Mouse (Mus musculus) small intestine, adult 2 months (tissue): ENCODE results near the gene Rin3. TPM values are rescaled to one million over a fixed set of nuclear protein-coding genes. Genes with fewer than 3 reads are reported as not detected.

ENCODE experiments used
- H3K27ac ChIP-seq: fragments of 200-500 bp; 2 replicates; pipeline ENCODE4 v1.5.1; 2012; ENCODE audit warnings: low read depth, low read length, control low read depth, inconsistent platforms; ENCODE audit not compliant: insufficient read depth
- H3K27me3 ChIP-seq: fragments of 200-500 bp; 2 replicates; pipeline ENCODE4 v1.6.1; 2012; ENCODE audit warnings: mild to moderate bottlenecking, moderate library complexity, low read length, inconsistent platforms; ENCODE audit not compliant: control insufficient read depth, insufficient read depth
- H3K36me3 ChIP-seq: fragments of 200-500 bp; 2 replicates; pipeline ENCODE4 v1.6.1; 2012; ENCODE audit warnings: mild to moderate bottlenecking, low read length, control low read depth, inconsistent platforms; ENCODE audit not compliant: control insufficient read depth, insufficient read depth
- H3K4me1 ChIP-seq: fragments of 200-500 bp; 2 replicates; pipeline ENCODE4 v1.6.1; 2012; ENCODE audit warnings: low read length, inconsistent platforms, mixed read lengths; ENCODE audit not compliant: control insufficient read depth, insufficient read depth, insufficient read length
- H3K4me3 ChIP-seq: fragments of 200-500 bp; 2 replicates; pipeline ENCODE4 v1.5.1; 2012; ENCODE audit warnings: low read depth, mild to moderate bottlenecking, control low read depth, inconsistent platforms, low read length, moderate library complexity
- CTCF ChIP-seq: fragments of 200-500 bp; IDR thresholded peaks from 2 replicates; pipeline ENCODE4 v1.5.1; 2012; ENCODE audit warnings: low read depth, mild to moderate bottlenecking, control low read depth, inconsistent platforms, low read length, moderate library complexity, mixed read lengths; ENCODE audit not compliant: insufficient replicate concordance, insufficient read length; ENCODE audit errors: extremely low read depth
- POLR2A ChIP-seq: fragments of 200-500 bp; IDR thresholded peaks from 2 replicates; pipeline ENCODE4 v1.6.1; 2012; ENCODE audit warnings: low read depth, mild to moderate bottlenecking, control low read depth, inconsistent platforms, low read length, moderate library complexity
- WGBS: fragments of 180-500 bp; shearing (Covaris S2); methylation state at CpG from one replicate; pipeline ENCODE4 v1.1.7; 2018; 5-methylcytosine and 5-hydroxymethylcytosine counted together
- polyA plus RNA-seq: library from polyadenylated mRNA; depleted of rRNA; stranded (reverse); fragments of >200 nt; gene quantifications from 2 replicates; pipeline ENCODE4 v1.2.3, GENCODE M21; 2012

The Rin3 gene
- polyA plus RNA-seq, 1 experiment, result 10.7 TPM

DNA sequence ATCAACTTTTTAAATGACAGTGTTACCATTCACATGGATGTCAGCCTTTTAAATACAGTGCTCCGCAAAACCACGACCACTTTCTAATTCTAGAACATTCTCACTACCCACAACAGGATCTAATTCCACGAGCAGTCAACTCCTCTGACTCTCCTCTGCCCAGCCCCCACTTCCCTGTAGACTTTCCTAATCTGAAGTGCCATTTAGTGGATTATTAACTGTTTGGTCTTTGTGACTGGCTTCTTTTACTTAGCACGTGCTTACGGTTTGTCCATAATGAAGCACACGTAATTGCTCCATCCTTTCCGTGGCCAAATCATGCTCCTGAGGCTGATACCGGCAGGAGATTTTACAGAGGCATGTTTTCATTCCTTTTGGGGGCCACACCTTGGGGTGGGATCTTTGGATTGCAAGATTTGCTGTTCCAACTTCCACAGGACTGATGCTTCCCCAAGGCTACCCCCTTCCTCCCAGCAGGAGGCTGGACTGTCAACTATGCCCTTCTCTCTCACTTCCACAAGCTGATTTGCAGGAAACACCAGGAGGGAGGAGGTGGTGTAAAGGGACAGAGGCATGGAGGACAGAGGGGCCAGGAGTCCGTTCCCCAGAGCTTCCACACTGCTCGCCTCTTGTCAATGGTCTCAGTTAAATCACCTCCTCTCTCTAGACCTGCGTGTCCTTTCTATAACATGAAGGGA lies 139.9 kb downstream of the Rin3 start:
- H3K27ac ChIP-seq, result no peak overlapping the region
- peaks cover 4% of the 10 kb centered on the region; the same call in 1 of the 2 replicates for H3K36me3 ChIP-seq
- no peak overlapping the region for H3K4me3 ChIP-seq
- TF ChIP-seq CTCF (no peak), POLR2A (no peak)
- H3K4me1 ChIP-seq, result peaks cover 8% of the 10 kb centered on the region; the same call in 1 of the 2 replicates
- H3K27me3 ChIP-seq, result no peaks in the 10 kb centered on the region
- WGBS, result 76% methylated on average over 11 of the region's 11 CpGs

DNA sequence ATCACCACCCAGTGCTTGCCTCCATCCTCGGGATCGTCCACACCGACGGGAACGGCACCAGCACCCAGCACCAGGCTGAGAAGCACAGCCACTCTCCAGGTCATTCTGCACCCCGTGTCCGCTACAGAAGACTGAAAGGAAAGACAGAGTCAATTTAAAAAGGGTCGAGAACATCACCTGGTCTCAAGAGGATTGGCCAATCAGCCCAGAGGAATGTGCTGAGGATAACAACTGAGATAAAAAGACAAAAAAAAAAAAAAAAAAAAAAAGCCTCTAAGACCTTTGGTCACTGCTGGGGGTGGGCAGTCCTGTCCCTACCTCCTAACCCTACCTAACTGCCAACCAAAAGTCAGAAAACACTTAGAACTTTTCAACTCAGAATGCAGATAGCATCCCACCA lies 140.8 kb downstream of the Rin3 start:
- Histone ChIP-seq H3K27me3 (no peaks in the 10 kb centered on the region), H3K27ac (no peak overlapping the region), H3K36me3 (peaks cover 4% of the 10 kb centered on the region; the same call in 1 of the 2 replicates), H3K4me1 (peaks cover 8% of the 10 kb centered on the region; the same call in 1 of the 2 replicates), H3K4me3 (no peak overlapping the region)
- TF ChIP-seq POLR2A (no peak), CTCF (no peak)
- 88% methylated on average over 8 of the region's 8 CpGs for WGBS

DNA sequence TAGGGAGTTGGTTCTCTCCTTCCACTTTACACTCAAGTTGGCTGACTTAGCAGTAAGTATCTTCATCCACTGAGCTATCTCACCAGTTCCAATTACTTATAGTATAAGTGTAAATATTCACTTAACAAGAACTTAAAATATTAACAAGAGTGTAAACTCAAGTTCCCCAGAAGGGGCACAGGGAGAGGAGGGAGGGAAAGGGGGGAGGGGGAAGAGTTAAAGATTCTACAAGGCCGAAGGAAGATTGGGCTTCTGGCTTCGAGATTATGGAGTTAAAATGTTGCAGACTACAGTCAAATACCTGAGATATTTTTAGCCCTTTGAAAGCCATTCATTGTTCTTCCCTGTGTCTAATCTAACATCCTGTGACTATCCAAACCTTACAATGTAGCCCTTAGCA lies 141.6 kb downstream of the Rin3 start:
- H3K4me1 ChIP-seq, result peaks cover 8% of the 10 kb centered on the region; the same call in 1 of the 2 replicates
- H3K27ac ChIP-seq, result no peak overlapping the region
- H3K27me3 ChIP-seq, result no peaks in the 10 kb centered on the region
- TF ChIP-seq CTCF (no peak), POLR2A (no peak)
- peaks cover 4% of the 10 kb centered on the region; the same call in 1 of the 2 replicates for H3K36me3 ChIP-seq
- 42% methylated on average over 2 of the region's 2 CpGs for WGBS
- H3K4me3 ChIP-seq, result no peak overlapping the region

DNA sequence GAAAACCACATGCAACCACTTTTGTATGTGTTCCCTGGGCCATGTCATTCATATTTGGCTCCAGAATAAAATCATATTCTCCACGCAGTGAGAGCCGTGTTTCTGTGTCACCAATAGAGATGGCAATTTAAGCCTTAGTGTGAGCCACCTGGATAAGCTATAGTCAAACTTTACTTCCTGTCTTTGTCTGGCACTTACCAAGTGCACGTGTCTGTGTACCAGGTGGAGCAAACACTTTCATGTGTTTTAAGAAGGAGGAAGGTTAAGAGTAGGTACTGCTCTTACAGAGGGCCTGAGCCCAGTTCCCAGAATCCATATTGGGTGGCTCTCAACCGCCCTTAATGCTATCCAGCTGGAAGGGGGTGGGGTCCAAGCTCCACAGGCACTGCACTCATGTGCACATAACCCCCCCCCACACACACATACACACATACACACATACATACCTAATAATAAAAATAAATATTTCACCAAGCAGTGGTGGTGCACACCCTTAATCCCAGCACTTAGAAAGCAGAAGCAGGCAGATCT lies 142.3 kb downstream of the Rin3 start:
- no peaks in the 10 kb centered on the region for H3K27me3 ChIP-seq
- peaks cover 4% of the 10 kb centered on the region; the same call in 1 of the 2 replicates for H3K36me3 ChIP-seq
- 72% methylated on average over 4 of the region's 4 CpGs for WGBS
- H3K27ac ChIP-seq, result no peak overlapping the region
- H3K4me1 ChIP-seq, result peaks cover 3% of the 10 kb centered on the region; the same call in 1 of the 2 replicates
- TF ChIP-seq CTCF (no peak), POLR2A (no peak)
- H3K4me3 ChIP-seq, result no peak overlapping the region

DNA sequence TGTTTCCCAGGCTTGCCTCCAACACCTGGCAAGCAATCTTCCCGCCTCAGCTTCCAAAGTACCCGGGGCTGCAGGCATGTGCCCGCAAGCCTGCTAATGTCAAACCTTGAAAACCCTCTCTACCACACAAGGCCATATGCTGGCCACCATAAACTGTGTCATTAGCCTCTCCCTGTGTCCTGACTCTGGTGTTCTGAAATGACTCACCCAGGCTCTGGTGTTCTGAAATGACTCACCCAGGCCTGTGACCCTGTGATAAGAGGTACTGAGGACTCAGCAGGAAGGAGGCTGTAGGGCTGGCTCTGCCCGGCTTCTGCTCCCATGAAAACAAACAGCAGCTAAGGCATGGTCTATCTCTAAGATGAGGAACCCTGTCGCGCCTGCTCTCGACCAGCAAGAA lies 143.4 kb downstream of the Rin3 start:
- H3K27me3 ChIP-seq, result no peaks in the 10 kb centered on the region
- TF ChIP-seq POLR2A, result no peak
- TF ChIP-seq CTCF, result no peak
- H3K4me3 ChIP-seq, result no peak overlapping the region
- WGBS, result 71% methylated on average over 7 of the region's 7 CpGs
- peak overlapping the region; percentile 33; the same call in 1 of the 2 replicates for H3K27ac ChIP-seq
- peaks cover 4% of the 10 kb centered on the region; the same call in 1 of the 2 replicates for H3K36me3 ChIP-seq
- H3K4me1 ChIP-seq, result peaks cover 2% of the 10 kb centered on the region; the same call in 1 of the 2 replicates

DNA sequence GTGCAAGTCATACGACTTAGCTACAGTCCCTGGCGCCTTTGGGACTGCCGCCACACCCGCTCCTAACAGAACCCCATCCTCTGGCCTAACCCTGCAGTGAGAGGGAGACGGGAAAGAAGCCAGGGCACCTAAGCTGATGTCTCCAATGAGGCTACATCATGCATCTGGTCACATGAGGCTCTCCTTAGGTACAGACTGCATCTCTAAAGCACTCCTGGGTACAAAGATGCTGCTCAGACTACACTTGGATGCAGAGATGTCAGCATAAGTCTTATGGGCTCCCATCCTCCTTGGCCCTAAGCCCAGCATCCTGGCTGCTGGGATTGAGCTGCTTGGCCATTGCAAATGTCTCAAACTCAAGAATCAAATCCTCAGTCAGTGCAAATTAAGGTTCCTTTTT lies 146.8 kb downstream of the Rin3 start:
- Histone ChIP-seq H3K4me3 (no peak overlapping the region), H3K36me3 (no peaks in the 10 kb centered on the region), H3K4me1 (peaks cover 5% of the 10 kb centered on the region; the same call in 1 of the 2 replicates), H3K27me3 (no peaks in the 10 kb centered on the region), H3K27ac (no peak overlapping the region)
- TF ChIP-seq CTCF (no peak), POLR2A (no peak)
- 80% methylated on average over 5 of the region's 5 CpGs for WGBS

DNA sequence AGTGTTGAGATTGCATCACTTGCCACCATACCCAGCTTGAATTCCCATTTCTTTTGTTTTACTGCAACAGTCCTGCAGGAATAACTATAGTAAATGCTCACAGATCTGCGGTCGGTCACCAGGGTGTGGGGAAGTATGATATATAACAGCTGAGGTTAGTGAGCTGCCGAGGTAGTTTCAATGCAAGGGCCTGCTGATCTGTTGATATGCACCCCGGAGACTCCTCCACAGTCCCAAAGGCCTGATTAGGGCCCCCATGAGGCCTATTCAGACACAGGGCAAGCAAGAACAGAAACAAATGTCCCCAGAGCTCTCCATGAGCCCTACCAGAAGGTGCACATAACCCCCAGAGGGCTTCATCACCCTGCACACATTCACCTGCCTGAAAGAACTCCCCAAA lies 147.4 kb downstream of the Rin3 start:
- H3K36me3 ChIP-seq, result no peaks in the 10 kb centered on the region
- TF ChIP-seq CTCF (no peak), POLR2A (no peak)
- H3K4me1 ChIP-seq, result peaks cover 5% of the 10 kb centered on the region; the same call in 1 of the 2 replicates
- H3K27me3 ChIP-seq, result no peaks in the 10 kb centered on the region
- WGBS, result 83% methylated on average over 4 of the region's 4 CpGs
- no peak overlapping the region for H3K27ac ChIP-seq
- no peak overlapping the region for H3K4me3 ChIP-seq
